Mouse (Mus musculus): ENCODE data around the gene Elovl6.

GRCm38 (mm10) chr3:129548760-129549159, 16.6 kb downstream of the Elovl6 start:
- TF ChIP-seq POLR2A (IDR thresholded peaks at IDR 0.05; ENCODE audit: low read depth, low read length) (no peak), CTCF (IDR thresholded peaks at IDR 0.05; ENCODE audit: extremely low read depth, insufficient read depth, insufficient read length, insufficient replicate concordance) (no peak)
